Mouse (Mus musculus) hindbrain, embryonic 15.5 days (tissue): Measurements from ENCODE around the gene Clip4. TPM values are rescaled to one million over a fixed set of nuclear protein-coding genes. Genes with fewer than 3 reads are reported as not detected.
A peak's percentile ranks its signal among the peaks of the same experiment; 100 is the strongest.

Experiments used
- ATAC-seq: fragments of 200-750 bp; cut with Nextera tagmentation; 2 replicates; pipeline ENCODE4 v1.8.0; 2017; ENCODE audit warnings: low read depth, moderate number of reproducible peaks, moderate TSS enrichment; ENCODE audit not compliant: low FRiP score
- H3K27ac ChIP-seq: fragments of 300-500 bp; sonication (generic); replicated peaks from 2 replicates; pipeline ENCODE4 v1.5.1; 2015; ENCODE audit warnings: mild to moderate bottlenecking, inconsistent platforms
- H3K27me3 ChIP-seq: fragments of 300-500 bp; sonication (generic); 2 replicates; pipeline ENCODE4 v1.6.1; 2015; ENCODE audit warnings: control low read depth, inconsistent platforms
- H3K36me3 ChIP-seq: fragments of 300-500 bp; sonication (generic); 2 replicates; pipeline ENCODE4 v1.6.1; 2015; ENCODE audit warnings: control low read depth, inconsistent platforms
- H3K4me1 ChIP-seq: fragments of 300-500 bp; sonication (generic); replicated peaks from 2 replicates; pipeline ENCODE4 v1.6.1; 2015; ENCODE audit warnings: control low read depth, inconsistent platforms
- H3K4me2 ChIP-seq: fragments of 300-500 bp; sonication (generic); 2 replicates; pipeline ENCODE4 v1.6.1; 2015; ENCODE audit warnings: moderate library complexity, mild to moderate bottlenecking, inconsistent platforms
- H3K4me3 ChIP-seq: fragments of 300-500 bp; sonication (generic); 2 replicates; pipeline ENCODE4 v1.5.1; 2015; ENCODE audit warnings: mild to moderate bottlenecking, inconsistent platforms
- H3K9ac ChIP-seq: fragments of 300-500 bp; sonication (generic); 2 replicates; pipeline ENCODE4 v1.6.1; 2015; ENCODE audit warnings: inconsistent platforms
- H3K9me3 ChIP-seq: fragments of 300-500 bp; sonication (generic); 2 replicates; pipeline ENCODE4 v1.6.1; 2016; ENCODE audit warnings: control low read depth, inconsistent platforms
- WGBS: fragments of 180-500 bp; shearing (Covaris S2); methylation state at CpG from one replicate; pipeline ENCODE4 v1.1.7; 2015; 5-methylcytosine and 5-hydroxymethylcytosine counted together
- polyA plus RNA-seq: library from polyadenylated mRNA; unstranded; fragments of >200 nt; fragmentation: Nextera tagmentation; extraction: Ambion mirVana; gene quantifications from 2 replicates; pipeline ENCODE4 v1.2.1, GENCODE M21; 2015

Gene Clip4
- polyA plus RNA-seq, 1 experiment from 2014 or later, result 14.4 TPM

DNA sequence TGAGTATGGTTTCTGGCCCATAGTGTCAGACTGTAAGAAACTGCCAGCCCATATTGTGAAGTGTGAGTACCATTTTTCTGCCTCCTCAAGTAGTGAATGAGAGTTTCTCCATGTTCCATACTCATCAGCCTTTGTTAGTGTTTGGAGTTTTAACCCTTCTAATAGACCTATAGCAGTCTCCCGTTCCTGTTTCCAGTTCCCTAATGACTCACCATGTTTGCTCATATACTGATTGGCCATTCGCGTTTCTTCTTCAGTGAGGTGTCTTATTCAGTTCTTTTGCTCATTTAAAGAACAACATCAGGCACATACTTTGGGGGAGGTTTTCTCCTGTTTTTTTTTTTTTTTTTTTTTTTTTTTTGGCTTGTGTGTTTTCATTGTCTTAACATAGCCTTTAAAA, 2.4 kb downstream of the Clip4 start:
- 88% methylated on average over 3 of the region's 3 CpGs for WGBS
- no peak overlapping the region for H3K4me3 ChIP-seq
- no peak for ATAC-seq

DNA sequence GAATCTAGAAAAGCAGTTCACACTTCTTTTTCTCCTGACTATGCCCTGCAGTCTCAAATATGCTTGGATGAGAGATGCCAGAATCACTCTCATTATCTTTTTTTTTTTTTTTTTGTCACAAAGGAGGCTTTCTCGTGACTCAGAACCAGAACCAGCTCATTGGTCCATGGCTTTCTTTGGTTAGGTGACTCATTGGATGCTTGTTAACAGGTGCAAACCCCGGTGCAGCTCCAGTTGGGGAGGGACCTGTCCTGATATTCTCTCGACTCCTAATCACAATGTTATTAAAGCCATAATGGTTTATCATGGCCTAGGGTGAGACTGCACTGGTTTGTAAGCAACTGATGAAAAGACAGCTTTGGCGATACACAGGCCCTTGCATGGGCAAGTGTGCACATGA, 5.9 kb downstream of the Clip4 start:
- no peak for ATAC-seq
- WGBS, result 77% methylated on average over 4 of the region's 4 CpGs

More for the DNA sequence above, 2.4 kb downstream of the Clip4 start:
- H3K27ac ChIP-seq, result no peak overlapping the region
- no peaks in the 10 kb centered on the region for H3K9me3 ChIP-seq
- no peak overlapping the region for H3K4me2 ChIP-seq
- no peaks in the 10 kb centered on the region for H3K27me3 ChIP-seq
- 0 out of 2 replicates have a peak, but pooled peaks cover 5% of the 10 kb centered on the region for H3K4me1 ChIP-seq
- no peak overlapping the region for H3K9ac ChIP-seq
- H3K36me3 ChIP-seq, result no peaks in the 10 kb centered on the region

DNA sequence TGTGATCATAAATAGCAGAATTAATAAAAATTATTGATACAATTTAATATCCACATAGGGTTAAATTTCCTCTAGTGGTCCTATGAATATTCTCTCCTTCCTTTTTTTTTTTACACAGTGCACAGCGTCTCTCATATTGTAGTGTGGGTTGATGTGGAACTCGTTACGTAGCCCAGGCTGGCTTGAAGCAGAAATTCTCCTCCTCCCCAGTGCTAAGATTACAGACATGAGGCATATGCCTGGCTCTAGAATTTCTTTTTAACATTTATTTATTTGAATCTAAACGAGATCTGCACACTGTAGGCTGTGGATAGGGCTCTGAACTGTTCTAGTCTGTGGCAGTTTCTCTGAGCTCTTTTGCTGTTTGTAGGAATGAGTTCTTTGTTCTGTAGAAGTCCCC, 7.0 kb downstream of the Clip4 start:
- no peak overlapping the region for H3K4me3 ChIP-seq
- no peaks in the 10 kb centered on the region for H3K4me1 ChIP-seq
- no peak for ATAC-seq
- no peak overlapping the region for H3K4me2 ChIP-seq
- H3K9me3 ChIP-seq, result no peaks in the 10 kb centered on the region
- WGBS, result 78% methylated on average over 4 of the region's 4 CpGs
- H3K36me3 ChIP-seq, result no peaks in the 10 kb centered on the region
- H3K27ac ChIP-seq, result no peak overlapping the region
- H3K9ac ChIP-seq, result no peak overlapping the region
- H3K27me3 ChIP-seq, result no peaks in the 10 kb centered on the region

More for the DNA sequence above, 5.9 kb downstream of the Clip4 start:
- no peaks in the 10 kb centered on the region for H3K36me3 ChIP-seq
- H3K9me3 ChIP-seq, result no peaks in the 10 kb centered on the region
- H3K27me3 ChIP-seq, result no peaks in the 10 kb centered on the region
- H3K4me3 ChIP-seq, result no peak overlapping the region
- H3K4me2 ChIP-seq, result no peak overlapping the region
- H3K9ac ChIP-seq, result no peak overlapping the region
- 0 out of 2 replicates have a peak, but pooled peaks cover 5% of the 10 kb centered on the region for H3K4me1 ChIP-seq
- H3K27ac ChIP-seq, result no peak overlapping the region

DNA sequence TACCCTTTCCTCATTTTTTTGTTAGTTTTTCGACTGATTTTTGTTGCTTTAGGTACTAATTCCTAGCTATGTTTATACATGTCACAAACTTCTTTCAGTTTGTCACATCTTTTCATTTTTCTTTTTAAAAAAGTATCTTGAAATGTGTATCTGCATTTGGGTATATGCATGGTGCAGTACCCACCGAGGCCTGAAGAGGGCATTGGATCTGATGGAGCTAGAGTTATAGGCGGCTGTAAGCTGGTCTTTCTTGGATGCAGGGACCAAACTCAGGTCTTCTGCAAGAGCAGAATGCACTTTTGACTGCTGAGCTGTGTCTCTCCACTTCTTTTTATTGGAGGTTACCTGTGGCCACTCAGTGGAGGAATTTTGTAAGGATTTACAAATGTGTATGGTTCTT, 10.4 kb downstream of the Clip4 start:
- WGBS, result 80% methylated on average over 3 of the region's 3 CpGs
- Histone ChIP-seq H3K27me3 (0 out of 2 replicates have a peak, but pooled peaks cover 3% of the 10 kb centered on the region), H3K36me3 (no peaks in the 10 kb centered on the region), H3K27ac (no peak overlapping the region), H3K4me1 (peaks cover 11% of the 10 kb centered on the region), H3K4me2 (no peak overlapping the region), H3K4me3 (no peak overlapping the region), H3K9ac (no peak overlapping the region), H3K9me3 (no peaks in the 10 kb centered on the region)
- no peak for ATAC-seq

DNA sequence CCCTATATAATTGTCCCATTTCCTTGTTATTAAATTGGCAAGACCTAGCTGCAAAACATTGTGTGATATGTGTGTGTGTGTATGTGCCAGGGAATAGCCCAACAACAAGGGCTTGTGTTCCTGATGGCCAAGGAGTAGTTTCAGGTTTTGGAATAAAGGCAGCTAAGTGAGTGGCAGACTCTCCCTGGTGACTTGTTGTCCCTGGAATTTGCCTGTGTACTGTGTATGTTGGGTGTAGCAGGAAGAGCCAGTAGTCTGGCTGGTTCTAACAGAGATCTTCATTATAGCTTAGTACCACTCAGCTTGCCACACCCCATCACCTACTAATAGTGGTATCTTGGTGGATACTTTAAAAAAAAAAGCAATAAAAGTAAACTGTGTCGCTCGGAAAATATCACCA, 12.2 kb downstream of the Clip4 start:
- no peak for ATAC-seq
- Histone ChIP-seq H3K9ac (no peak overlapping the region), H3K4me2 (no peak overlapping the region), H3K27ac (no peak overlapping the region), H3K4me1 (peaks cover 24% of the 10 kb centered on the region), H3K36me3 (no peaks in the 10 kb centered on the region), H3K27me3 (0 out of 2 replicates have a peak, but pooled peaks cover 3% of the 10 kb centered on the region), H3K4me3 (no peak overlapping the region), H3K9me3 (no peaks in the 10 kb centered on the region)
- WGBS, result 95% methylated on average over 2 of the region's 2 CpGs

DNA sequence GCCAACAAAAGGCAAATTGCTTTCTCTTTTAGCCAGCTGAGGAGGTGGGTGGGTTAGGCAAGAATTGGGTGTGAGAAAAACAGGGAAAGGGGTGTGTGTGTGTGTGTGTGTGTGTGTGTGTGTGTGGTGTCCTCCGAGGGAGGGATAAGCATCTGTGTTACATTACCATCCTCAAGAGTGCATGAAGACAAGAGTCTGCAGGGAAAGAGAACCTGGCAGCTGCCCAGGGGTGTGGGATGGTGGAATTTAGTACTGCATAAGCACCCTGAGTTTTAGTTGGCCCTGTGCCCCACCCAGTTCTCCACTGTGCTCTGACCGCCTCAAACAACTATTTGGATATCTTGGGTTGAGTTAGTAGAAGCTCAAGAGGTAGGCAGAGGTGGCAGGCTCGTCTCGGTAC, 12.7 kb downstream of the Clip4 start:
- no peak for ATAC-seq
- Histone ChIP-seq H3K27me3 (0 out of 2 replicates have a peak, but pooled peaks cover 3% of the 10 kb centered on the region), H3K4me1 (peaks cover 24% of the 10 kb centered on the region), H3K9ac (no peak overlapping the region), H3K36me3 (no peaks in the 10 kb centered on the region), H3K4me2 (no peak overlapping the region), H3K27ac (no peak overlapping the region), H3K9me3 (no peaks in the 10 kb centered on the region), H3K4me3 (no peak overlapping the region)
- WGBS, result 87% methylated on average over 4 of the region's 4 CpGs

DNA sequence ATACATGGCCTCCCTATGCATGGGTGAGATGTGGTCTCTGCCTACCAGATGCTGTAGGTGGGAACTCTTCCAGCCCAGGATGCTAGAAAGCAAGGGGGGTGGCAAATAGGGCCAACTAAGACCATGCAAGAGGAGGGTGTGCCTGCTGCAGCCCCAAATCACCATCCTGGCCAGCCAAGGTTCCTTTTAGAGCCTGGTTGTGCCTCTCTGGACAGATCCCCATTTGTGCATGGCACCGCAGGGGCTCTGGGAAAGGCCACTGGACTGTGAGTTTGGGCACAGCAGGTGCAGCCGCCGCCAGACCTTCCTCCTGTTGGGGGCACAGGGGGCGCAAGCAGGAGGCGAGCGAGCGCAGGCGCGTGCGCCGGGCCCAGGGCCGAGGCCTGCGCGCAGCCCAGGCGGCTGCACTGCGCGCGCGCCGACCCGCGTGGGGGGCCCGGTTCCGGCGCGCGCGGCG, 14.0 kb downstream of the Clip4 start:
- peak overlapping the region; percentile 85 for H3K4me2 ChIP-seq
- H3K9ac ChIP-seq, result peak overlapping the region; percentile 87
- no peaks in the 10 kb centered on the region for H3K36me3 ChIP-seq
- peak; percentile 93 for ATAC-seq
- no peaks in the 10 kb centered on the region for H3K9me3 ChIP-seq
- H3K4me3 ChIP-seq, result peak overlapping the region; percentile 91
- peaks cover 24% of the 10 kb centered on the region for H3K4me1 ChIP-seq
- WGBS, result 3% methylated on average over 3 of the region's 29 CpGs
- peak overlapping the region; percentile 85 for H3K27ac ChIP-seq
- 0 out of 2 replicates have a peak, but pooled peaks cover 3% of the 10 kb centered on the region for H3K27me3 ChIP-seq

DNA sequence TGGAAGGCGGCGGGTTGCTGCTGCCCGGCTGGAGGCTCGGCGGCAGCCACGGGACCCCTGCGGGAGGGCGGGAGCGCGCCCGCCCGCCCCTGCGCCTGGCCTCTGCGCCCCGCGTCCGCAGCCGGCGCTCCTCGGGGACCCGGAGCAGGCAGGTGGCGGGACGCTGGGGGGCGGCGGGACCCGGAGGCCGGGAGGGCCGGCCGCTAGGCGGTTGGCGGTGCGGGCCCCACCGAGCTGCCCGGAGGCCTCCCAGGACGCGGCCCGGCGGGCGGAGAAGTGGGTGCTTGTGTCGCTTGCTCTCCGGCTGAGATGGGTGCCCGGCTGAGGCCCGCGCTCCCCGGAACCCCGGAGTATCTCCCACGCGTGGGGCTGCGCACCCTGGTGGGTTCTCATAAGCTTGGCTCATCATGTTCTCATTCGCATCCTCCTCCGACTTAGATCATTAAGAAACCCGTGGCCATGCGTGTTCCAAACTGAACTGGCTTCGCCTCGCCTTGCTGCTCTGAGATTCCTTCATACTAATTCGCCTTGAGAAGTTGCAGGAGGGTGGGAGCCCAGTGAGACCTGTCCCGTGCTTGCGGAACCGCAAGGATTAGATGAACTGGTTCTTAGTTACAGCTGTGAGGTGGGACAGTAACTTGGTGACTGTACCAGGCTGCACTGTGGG, 14.6 kb downstream of the Clip4 start:
- Histone ChIP-seq H3K27ac (peak overlapping the region; percentile 85), H3K27me3 (0 out of 2 replicates have a peak, but pooled peaks cover 3% of the 10 kb centered on the region), H3K4me2 (peak overlapping the region; percentile 85), H3K9ac (peak overlapping the region; percentile 87), H3K9me3 (no peaks in the 10 kb centered on the region), H3K36me3 (no peaks in the 10 kb centered on the region), H3K4me3 (peak overlapping the region; percentile 91), H3K4me1 (peaks cover 24% of the 10 kb centered on the region)
- peak; percentile 61; the same call in 1 of the 2 replicates for ATAC-seq
- WGBS, result under 1% methylated on average over 48 of the region's 59 CpGs

DNA sequence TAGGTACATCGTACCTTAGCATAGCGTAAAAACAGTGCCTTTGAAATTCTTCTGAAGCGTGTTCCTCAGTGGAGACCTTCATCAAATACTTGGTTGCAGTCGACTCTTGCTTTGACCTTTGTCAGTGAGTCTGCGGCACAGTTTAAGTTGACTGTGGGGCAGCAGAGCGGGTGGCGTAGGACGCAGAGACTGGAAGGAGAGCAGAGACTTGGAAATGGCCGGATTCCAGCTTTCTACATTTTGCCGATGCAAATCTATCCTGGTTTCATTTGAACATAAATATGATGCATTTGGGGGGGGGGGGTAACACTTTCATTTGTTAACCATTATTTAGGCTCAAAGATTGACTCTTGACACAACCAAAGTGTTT, 15.1 kb downstream of the Clip4 start:
- Histone ChIP-seq H3K4me1 (peaks cover 24% of the 10 kb centered on the region), H3K9ac (peak overlapping the region; percentile 87), H3K4me3 (peak overlapping the region; percentile 91), H3K9me3 (no peaks in the 10 kb centered on the region), H3K4me2 (peak overlapping the region; percentile 85), H3K27ac (peak overlapping the region; percentile 85; the same call in 1 of the 2 replicates), H3K27me3 (0 out of 2 replicates have a peak, but pooled peaks cover 3% of the 10 kb centered on the region), H3K36me3 (no peaks in the 10 kb centered on the region)
- ATAC-seq, result no peak
- 2% methylated on average over 10 of the region's 10 CpGs for WGBS

DNA sequence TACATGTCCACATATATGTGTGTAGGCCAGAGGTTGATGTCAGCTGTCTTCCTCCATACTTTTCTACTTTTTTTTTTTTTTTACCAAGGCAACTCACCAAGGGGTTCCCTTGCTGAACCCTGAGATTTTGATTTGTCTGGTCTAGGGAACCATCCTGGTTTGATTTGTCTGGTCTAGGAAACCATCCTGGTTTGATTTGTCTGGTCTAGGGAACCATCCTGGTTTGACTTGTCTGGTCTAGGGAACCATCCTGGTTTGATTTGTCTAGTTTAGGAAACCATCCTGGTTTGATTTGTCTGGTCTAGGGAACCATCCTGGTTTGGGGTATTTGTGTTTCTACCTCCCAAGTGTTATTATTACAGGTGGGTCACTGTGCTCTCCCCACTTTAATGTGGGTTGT, 18.2 kb downstream of the Clip4 start:
- Histone ChIP-seq H3K4me1 (peaks cover 24% of the 10 kb centered on the region), H3K27ac (no peak overlapping the region), H3K4me3 (no peak overlapping the region), H3K36me3 (peaks cover 13% of the 10 kb centered on the region), H3K27me3 (no peaks in the 10 kb centered on the region), H3K4me2 (no peak overlapping the region), H3K9ac (no peak overlapping the region), H3K9me3 (no peaks in the 10 kb centered on the region)
- ATAC-seq, result no peak

DNA sequence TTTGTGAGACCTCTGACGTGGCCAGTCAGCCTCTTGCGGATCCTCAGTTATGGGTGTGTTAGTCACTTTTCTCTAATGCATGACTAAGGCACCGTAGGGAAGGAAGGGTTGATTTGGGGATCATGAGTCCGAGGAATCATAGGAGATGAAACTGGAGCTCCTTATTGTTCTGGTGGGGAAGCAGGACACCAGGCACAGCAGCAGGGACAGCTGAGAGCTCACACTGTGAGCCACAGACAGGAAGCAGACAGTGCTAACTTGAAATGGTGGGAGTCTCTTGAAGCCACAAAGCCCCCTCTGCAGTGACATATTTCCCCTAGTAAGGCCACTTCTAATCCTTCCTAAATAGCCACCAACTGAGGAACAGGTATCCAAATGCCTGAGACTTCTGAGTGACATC, 22.8 kb downstream of the Clip4 start:
- WGBS, result 96% methylated on average over 4 of the region's 4 CpGs
- no peak overlapping the region for H3K9ac ChIP-seq
- H3K4me2 ChIP-seq, result no peak overlapping the region
- no peaks in the 10 kb centered on the region for H3K27me3 ChIP-seq
- peaks cover 34% of the 10 kb centered on the region for H3K36me3 ChIP-seq
- no peak overlapping the region for H3K27ac ChIP-seq
- no peaks in the 10 kb centered on the region for H3K9me3 ChIP-seq
- no peaks in the 10 kb centered on the region for H3K4me1 ChIP-seq
- H3K4me3 ChIP-seq, result no peak overlapping the region
- ATAC-seq, result no peak

DNA sequence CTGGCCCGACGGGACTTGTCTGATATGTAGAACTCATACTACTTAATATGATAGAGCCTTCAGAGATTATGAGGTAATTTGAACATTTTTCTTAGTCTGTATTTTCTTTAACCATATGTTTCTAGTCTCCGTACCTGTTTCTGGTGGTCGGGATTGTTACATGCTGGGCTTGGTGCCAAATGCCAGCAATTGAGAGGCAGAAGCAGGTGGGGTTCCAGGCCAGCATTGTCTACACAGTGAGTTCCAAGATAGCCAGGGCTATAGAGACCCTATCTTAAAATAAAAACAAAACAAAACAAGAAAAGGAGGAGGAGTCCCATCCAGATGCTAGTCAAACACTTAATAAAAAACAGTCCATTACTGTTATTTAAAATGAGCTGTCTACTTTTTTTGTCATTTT, 23.3 kb downstream of the Clip4 start:
- no peak for ATAC-seq
- Histone ChIP-seq H3K27me3 (no peaks in the 10 kb centered on the region), H3K4me3 (no peak overlapping the region), H3K9ac (no peak overlapping the region), H3K4me1 (no peaks in the 10 kb centered on the region), H3K36me3 (peaks cover 34% of the 10 kb centered on the region), H3K9me3 (no peaks in the 10 kb centered on the region), H3K4me2 (no peak overlapping the region), H3K27ac (no peak overlapping the region)
- 83% methylated on average over 4 of the region's 4 CpGs for WGBS
